Mouse (Mus musculus) heart, postnatal 14 days (tissue): ENCODE measurements around the gene Gpat3. TPM values are rescaled to one million over a fixed set of nuclear protein-coding genes. Genes with fewer than 3 reads are reported as not detected.

Experiments
- DNase-seq, 2 experiments: peaks; one replicate each; pipeline ENCODE4 v3.0.0; 2021 to 2022
- intact Hi-C: fragments of 180-260 bp; cut with DNase I; formaldehyde crosslinking; loops from one replicate; pipeline ENCODE4 v1.15.1; 2025
- total RNA-seq, 2 experiments: library from RNA; stranded (reverse); gene quantifications; 2 replicates each; pipeline ENCODE4 v1.2.3; 2021

The Gpat3 gene
- total RNA-seq, 2 experiments from 2014 or later, result 18.9 to 27.7 TPM

DNA sequence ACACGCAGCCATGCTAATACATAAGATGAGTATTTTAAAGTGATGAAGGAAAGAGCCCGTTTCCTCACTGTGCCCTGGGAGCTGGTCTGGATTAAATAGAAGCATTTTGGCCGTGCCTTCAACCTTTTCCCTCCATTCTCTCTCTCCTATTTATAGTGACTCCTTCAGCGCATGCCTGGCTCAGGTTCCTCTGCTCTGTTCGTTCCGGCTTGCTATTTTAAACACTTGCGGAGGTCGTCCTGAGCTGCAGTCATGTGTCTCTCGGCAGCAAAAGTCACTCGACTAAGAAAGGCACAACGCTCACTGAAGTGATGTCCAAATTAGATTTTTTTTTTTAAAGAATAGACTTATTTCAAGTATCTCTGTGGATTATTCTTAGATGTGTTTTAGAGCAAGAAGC lies 64.2 kb downstream of the Gpat3 start:
- DNase-seq, result peak; percentile 23 to 40
- intact Hi-C loops, result loop anchor here (5.0 kb wide), 2 partner anchors 42 to 62 kb away; partner anchors contain the start of gene Gpat3

GRCm38 (mm10) chr5:100911502-100912097 lies 66.1 kb downstream of the Gpat3 start:
- intact Hi-C loops, result no loop called here

DNA sequence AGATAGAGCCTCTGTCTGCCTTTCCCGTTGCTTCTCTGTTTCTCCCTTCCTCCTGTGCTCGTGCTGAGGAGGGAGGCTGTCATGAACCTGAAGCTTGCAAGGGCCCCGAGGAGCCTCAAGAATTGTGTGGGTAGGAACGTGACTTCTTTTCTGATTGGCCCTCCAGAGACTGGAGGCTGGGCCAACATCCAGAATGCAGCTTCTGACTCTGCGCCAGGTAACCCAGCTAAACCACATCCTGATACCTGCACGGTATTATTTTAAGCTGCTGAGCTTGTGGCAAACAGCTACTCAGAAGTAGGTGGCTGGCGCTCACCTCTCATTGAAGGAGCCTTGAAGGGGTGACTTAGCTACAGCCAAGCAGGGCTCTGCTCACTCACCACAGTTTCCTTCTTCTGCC lies 66.9 kb downstream of the Gpat3 start:
- intact Hi-C loops, result no loop called here
- no peak for DNase-seq

More at GRCm38 (mm10) chr5:100911502-100912097, 66.1 kb downstream of the Gpat3 start:
- no peak for DNase-seq

- intact Hi-C loops, result no loop called here
- DNase-seq, result no peak
These were observed 67.8 kb downstream of the Gpat3 start for GRCm38 (mm10) chr5:100913274-100913673.

GRCm38 (mm10) chr5:100914989-100915388 lies 69.5 kb downstream of the Gpat3 start:
- intact Hi-C loops, result loop anchor here (1.0 kb wide), 1 partner anchor 89 kb away; no protein-coding TSS in a partner anchor
- DNase-seq, result peak; percentile 27 to 60

- no peak for DNase-seq
- intact Hi-C loops, result loop anchor here (1.0 kb wide), 1 partner anchor 89 kb away; no protein-coding TSS in a partner anchor
These were observed 69.9 kb downstream of the Gpat3 start for GRCm38 (mm10) chr5:100915411-100915810.

DNA sequence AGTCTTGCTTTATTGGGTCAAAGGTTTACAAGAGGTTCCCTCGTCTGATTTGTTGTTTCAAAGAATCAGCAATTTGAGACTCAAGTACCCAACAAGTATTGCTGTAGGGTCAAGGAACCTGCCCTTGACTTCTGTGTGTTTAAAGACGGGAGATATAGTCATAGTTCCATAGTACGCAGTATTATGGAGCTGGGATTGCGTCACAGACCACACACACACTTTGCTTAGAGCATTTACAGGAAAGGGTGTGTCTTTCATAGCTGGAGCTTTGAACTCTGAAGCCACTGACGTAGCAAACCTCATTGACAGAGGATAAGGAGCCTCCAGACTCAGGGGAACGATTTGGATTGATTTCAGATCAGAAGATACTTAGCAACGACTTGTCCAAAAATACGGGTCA lies 70.9 kb downstream of the Gpat3 start:
- no peak for DNase-seq
- intact Hi-C loops, result loop anchor here (2.0 kb wide), 1 partner anchor 242 kb away; the partner anchor contains the start of gene Coq2

GRCm38 (mm10) chr5:100917252-100917774 lies 71.8 kb downstream of the Gpat3 start:
- peak; percentile 61 to 81 for DNase-seq
- intact Hi-C loops, result loop anchor here (2.0 kb wide), 1 partner anchor 243 kb away; the partner anchor contains the start of gene Coq2

- peak; percentile 32 to 66 for DNase-seq
These were observed 73.6 kb downstream of the Gpat3 start for GRCm38 (mm10) chr5:100919069-100919468.

GRCm38 (mm10) chr5:100929698-100930097 lies 84.2 kb downstream of the Gpat3 start:
- no peak for DNase-seq
- intact Hi-C loops, result no loop called here

More at GRCm38 (mm10) chr5:100919069-100919468, 73.6 kb downstream of the Gpat3 start:
- intact Hi-C loops, result loop anchor here (1.0 kb wide), 1 partner anchor 750 kb away; no protein-coding TSS in a partner anchor

- no peak for DNase-seq
- intact Hi-C loops, result no loop called here
These were observed 98.2 kb downstream of the Gpat3 start for GRCm38 (mm10) chr5:100943716-100944115.

DNA sequence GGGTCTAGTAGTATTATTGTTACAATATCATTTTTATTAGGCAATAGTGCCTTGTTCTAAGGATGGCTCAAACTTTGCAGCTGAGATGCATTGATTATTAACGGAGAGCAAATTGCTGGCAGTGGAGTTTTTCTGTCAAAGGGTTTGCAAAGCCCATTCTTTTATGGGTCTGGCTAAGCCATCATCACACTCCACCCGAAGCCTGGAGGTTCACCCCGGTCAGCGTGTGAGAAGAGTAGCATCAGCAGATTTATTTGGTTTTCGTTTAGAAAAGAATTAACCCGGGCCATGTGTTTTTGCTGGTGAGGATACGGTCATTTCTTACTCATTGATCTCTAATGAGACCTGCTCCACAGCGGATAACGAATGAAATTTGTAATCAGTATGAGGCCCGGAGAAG lies 99.8 kb downstream of the Gpat3 start:
- intact Hi-C loops, result no loop called here

More for the DNA sequence above, 99.8 kb downstream of the Gpat3 start:
- DNase-seq, result no peak

Other genes starting within 250 kb of the Gpat3 start
- 10 to 100 TPM; 68.4 to 73.1 TPM for gene Coq2, start 170.6 kb upstream of the Gpat3 start, total RNA-seq
- under 1 TPM; 0.93 to 0.96 TPM for gene Hpse, start 126.0 kb upstream of the Gpat3 start, total RNA-seq
- gene Helq, start 47.1 kb upstream of the Gpat3 start, total RNA-seq, result 1 to 10 TPM; 3.0 to 3.3 TPM
- 10 to 100 TPM; 81.8 to 88.5 TPM for gene Mrps18c, start 47.1 kb upstream of the Gpat3 start, total RNA-seq
- gene Abraxas1, start 24.7 kb upstream of the Gpat3 start, total RNA-seq, result 10 to 100 TPM; 10.1 to 11.0 TPM